Mouse (Mus musculus) heart, postnatal 0 days (tissue): ENCODE data around the gene Kcnj6. TPM values are rescaled to one million over a fixed set of nuclear protein-coding genes. Genes with fewer than 3 reads are reported as not detected.

Source experiments
- ATAC-seq: fragments of 200-750 bp; cut with Nextera tagmentation; 2 replicates; pipeline ENCODE4 v1.8.0; 2017; ENCODE audit warnings: low read depth, moderate number of reproducible peaks, moderate library complexity; ENCODE audit not compliant: insufficient read depth
- DNase-seq: peaks from one replicate; pipeline ENCODE4 v3.0.0-alpha.2; 2016; ENCODE audit warnings: low spot score
- H3K27ac ChIP-seq: fragments of 300-500 bp; sonication (generic); 2 replicates; pipeline ENCODE4 v1.5.1; 2014; ENCODE audit warnings: low read depth, mild to moderate bottlenecking
- H3K27me3 ChIP-seq: fragments of 300-500 bp; sonication (generic); 2 replicates; pipeline ENCODE4 v1.6.1; 2014; ENCODE audit warnings: low read length, mixed read lengths; ENCODE audit not compliant: control insufficient read depth, insufficient read depth
- H3K36me3 ChIP-seq: fragments of 300-500 bp; sonication (generic); replicated peaks from 2 replicates; pipeline ENCODE4 v1.6.1; 2014; ENCODE audit warnings: low read length, mixed read lengths; ENCODE audit not compliant: control insufficient read depth, insufficient read depth
- H3K4me1 ChIP-seq: fragments of 300-500 bp; sonication (generic); 2 replicates; pipeline ENCODE4 v1.6.1; 2014; ENCODE audit warnings: antibody characterized with exemption; ENCODE audit not compliant: control insufficient read depth, insufficient read depth
- H3K4me2 ChIP-seq: fragments of 300-500 bp; sonication (generic); 2 replicates; pipeline ENCODE4 v1.6.1; 2014; ENCODE audit warnings: low read depth, mild to moderate bottlenecking, low read length, moderate library complexity
- H3K4me3 ChIP-seq: fragments of 300-500 bp; sonication (generic); 2 replicates; pipeline ENCODE4 v1.5.1; 2014; ENCODE audit warnings: low read depth, low read length
- H3K9ac ChIP-seq: fragments of 300-500 bp; sonication (generic); replicated peaks from 2 replicates; pipeline ENCODE4 v1.6.1; 2014; ENCODE audit warnings: low read depth, low read length, mixed read lengths
- H3K9me3 ChIP-seq: fragments of 300-500 bp; sonication (generic); replicated peaks from 2 replicates; pipeline ENCODE4 v1.6.1; 2016; ENCODE audit warnings: low read length; ENCODE audit not compliant: control insufficient read depth
- CTCF ChIP-seq: IDR thresholded peaks from 2 replicates; pipeline ENCODE4 v1.5.1; 2016; ENCODE audit warnings: antibody characterized with exemption, control low read depth, low read depth
- EP300 ChIP-seq: IDR thresholded peaks from 2 replicates; pipeline ENCODE4 v1.6.1; 2016; ENCODE audit warnings: antibody characterized with exemption, low read depth
- WGBS: fragments of 180-500 bp; shearing (Covaris S2); extraction: QIAGEN DNeasy Blood & Tissue Kit; methylation state at CpG from one replicate; pipeline ENCODE4 v1.1.7; 2014; 5-methylcytosine and 5-hydroxymethylcytosine counted together
- polyA plus RNA-seq: library from polyadenylated mRNA; unstranded; fragments of >200 nt; fragmentation: Nextera tagmentation; extraction: Ambion mirVana; gene quantifications from 2 replicates; pipeline ENCODE4 v1.2.1, GENCODE M21; 2015
- total RNA-seq: library from RNA; depleted of rRNA; stranded (reverse); fragments of >200 nt; gene quantifications from 2 replicates; pipeline ENCODE4 v1.2.3, GENCODE M21; 2014; ENCODE audit warnings: low replicate concordance

Kcnj6 gene
- total and polyA plus RNA-seq, 2 experiments from 2014 or later, result not detected

- Histone ChIP-seq H3K9ac (no peak overlapping the region), H3K4me3 (no peak overlapping the region), H3K9me3 (no peaks in the 10 kb centered on the region), H3K4me1 (peaks cover 8% of the 10 kb centered on the region; the same call in 1 of the 2 replicates), H3K27ac (no peak overlapping the region), H3K4me2 (no peak overlapping the region), H3K27me3 (no peaks in the 10 kb centered on the region), H3K36me3 (no peaks in the 10 kb centered on the region)
- ATAC-seq (no peak), DNase-seq (no peak)
- no peak for TF ChIP-seq CTCF
- no peak for TF ChIP-seq EP300
- WGBS, result 87% methylated on average over 9 of the region's 9 CpGs
Observed at GRCm38 (mm10) chr16:94834502-94834901, 163.0 kb downstream of the Kcnj6 start.

- Histone ChIP-seq H3K4me2 (no peak overlapping the region), H3K4me3 (no peak overlapping the region), H3K9ac (no peak overlapping the region), H3K36me3 (no peaks in the 10 kb centered on the region), H3K9me3 (no peaks in the 10 kb centered on the region), H3K4me1 (peaks cover 25% of the 10 kb centered on the region), H3K27ac (peak overlapping the region; percentile 93), H3K27me3 (no peaks in the 10 kb centered on the region)
- ATAC-seq, result no peak
- 83% methylated on average over 18 of the region's 18 CpGs for WGBS
- DNase-seq, result no peak
- no peak for TF ChIP-seq CTCF
- no peak for TF ChIP-seq EP300
Observed at GRCm38 (mm10) chr16:94828166-94828565, 169.3 kb downstream of the Kcnj6 start.

- no peak overlapping the region for H3K9ac ChIP-seq
- peak overlapping the region; percentile 93 for H3K27ac ChIP-seq
- H3K4me3 ChIP-seq, result no peak overlapping the region
- no peak for TF ChIP-seq EP300
- TF ChIP-seq CTCF, result no peak
- DNase-seq (peak; percentile 81), ATAC-seq (peak; percentile 88)
- no peak overlapping the region for H3K4me2 ChIP-seq
- no peaks in the 10 kb centered on the region for H3K27me3 ChIP-seq
- peaks cover 25% of the 10 kb centered on the region for H3K4me1 ChIP-seq
- WGBS, result 21% methylated on average over 8 of the region's 8 CpGs
- no peaks in the 10 kb centered on the region for H3K9me3 ChIP-seq
- H3K36me3 ChIP-seq, result no peaks in the 10 kb centered on the region
Observed at GRCm38 (mm10) chr16:94827092-94827585, 170.4 kb downstream of the Kcnj6 start.

- Histone ChIP-seq H3K9me3 (no peaks in the 10 kb centered on the region), H3K36me3 (no peaks in the 10 kb centered on the region)
Observed at GRCm38 (mm10) chr16:94825274-94825673, 172.2 kb downstream of the Kcnj6 start.

GRCm38 (mm10) chr16:94822611-94823010, 174.9 kb downstream of the Kcnj6 start:
- no peak for TF ChIP-seq CTCF
- no peak for TF ChIP-seq EP300
- no peak for ATAC-seq
- Histone ChIP-seq H3K27me3 (no peaks in the 10 kb centered on the region), H3K36me3 (no peaks in the 10 kb centered on the region), H3K27ac (peak overlapping the region; percentile 63), H3K4me2 (no peak overlapping the region), H3K4me3 (no peak overlapping the region), H3K9me3 (no peaks in the 10 kb centered on the region), H3K4me1 (peaks cover 13% of the 10 kb centered on the region), H3K9ac (no peak overlapping the region)
- DNase-seq, result peak; percentile 67
- whole genome bisulfite sequencing, result 26% methylated on average over 5 of the region's 5 CpGs

More at GRCm38 (mm10) chr16:94825274-94825673, 172.2 kb downstream of the Kcnj6 start:
- peaks cover 25% of the 10 kb centered on the region for H3K4me1 ChIP-seq
- ATAC-seq (no peak), DNase-seq (no peak)
- no peak overlapping the region for H3K4me2 ChIP-seq
- no peak overlapping the region for H3K4me3 ChIP-seq
- H3K27me3 ChIP-seq, result no peaks in the 10 kb centered on the region
- no peak overlapping the region for H3K27ac ChIP-seq
- TF ChIP-seq CTCF (no peak), EP300 (no peak)
- WGBS, result 80% methylated on average over 6 of the region's 6 CpGs
- no peak overlapping the region for H3K9ac ChIP-seq

- no peak overlapping the region for H3K9ac ChIP-seq
- TF ChIP-seq CTCF (no peak), EP300 (no peak)
- no peak overlapping the region for H3K4me3 ChIP-seq
- DNase-seq (no peak), ATAC-seq (no peak)
- H3K27me3 ChIP-seq, result no peaks in the 10 kb centered on the region
- H3K27ac ChIP-seq, result no peak overlapping the region
- H3K36me3 ChIP-seq, result no peaks in the 10 kb centered on the region
- peaks cover 9% of the 10 kb centered on the region for H3K4me1 ChIP-seq
- WGBS, result 79% methylated on average over 11 of the region's 11 CpGs
- H3K4me2 ChIP-seq, result no peak overlapping the region
- H3K9me3 ChIP-seq, result no peaks in the 10 kb centered on the region
Observed at GRCm38 (mm10) chr16:94821610-94822009, 175.9 kb downstream of the Kcnj6 start.
